Mouse (Mus musculus) ES-Bruce4 (cell line): Measurements from ENCODE around the gene Mmgt2.

Experiments
- CTCF ChIP-seq: IDR thresholded peaks from one replicate; pipeline ENCODE4 v1.8.1; 2011; ENCODE audit warnings: low read depth, low read length
- EP300 ChIP-seq: IDR thresholded peaks from 2 replicates; pipeline ENCODE4 v1.6.1; 2011; ENCODE audit warnings: low read depth, low read length; ENCODE audit not compliant: insufficient read depth
- POLR2A ChIP-seq: IDR thresholded peaks from one replicate; pipeline ENCODE4 v1.8.1; 2011; ENCODE audit warnings: low read length; ENCODE audit not compliant: insufficient read depth

GRCm38 (mm10) chr11:62695126-62695525 lies 46.7 kb downstream of the Mmgt2 start:
- TF ChIP-seq POLR2A, result no peak
- TF ChIP-seq CTCF, result peak; percentile 45
- no peak for TF ChIP-seq EP300
